Comparison of ENCODE assay signal across 9 mouse cellular contexts in the genomic region with DNA sequence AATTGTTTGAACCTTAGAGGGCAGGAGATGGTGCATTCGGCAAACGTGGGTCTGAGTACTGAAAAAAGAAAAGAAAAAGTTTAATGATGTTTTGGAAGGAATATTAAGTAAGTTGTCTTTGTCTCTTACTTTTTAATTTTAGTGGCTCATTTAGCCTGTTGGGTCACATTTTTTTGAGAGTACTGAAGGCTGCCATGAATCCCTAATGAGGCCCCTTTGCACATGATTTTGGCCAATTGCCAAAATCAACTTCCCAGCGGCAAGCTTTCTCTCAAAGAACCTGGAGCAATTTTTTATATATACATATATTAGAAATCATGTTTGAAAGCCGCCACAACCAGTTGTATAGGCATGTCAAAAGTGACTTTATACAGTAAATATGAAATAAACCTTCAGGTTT.
DNase-seq lines count a peak whose midpoint lies in the region; ATAC-seq and TF ChIP-seq lines count a peak whose summit lies in the region.
"Had no signal": no experiment of that assay in that cellular context is flagged by ENCODE, and none has a peak within 500 bp of the region (broad histone marks: within the 10 kb centered on the region; RNA-seq: fewer than 3 reads in every experiment).

No protein-coding gene starts in this region.

- no peaks in the 10 kb centered on the region for H3K36me3 ChIP-seq in heart, embryonic 15.5 days
- no peaks in the 10 kb centered on the region for H3K36me3 ChIP-seq in kidney, postnatal 0 days (ENCODE audit: insufficient read depth, low read length)
- H3K36me3 ChIP-seq in midbrain, postnatal 0 days (ENCODE audit: insufficient read depth, low read length): no peaks in the 10 kb centered on the region

- peaks cover 15% of the 10 kb centered on the region for H3K4me1 ChIP-seq in heart, embryonic 15.5 days (replicated peaks)
- H3K4me1 ChIP-seq in kidney, postnatal 0 days (replicated peaks; ENCODE audit: insufficient read depth, low read length): 0 out of 2 replicates have a peak, but pooled peaks cover 3% of the 10 kb centered on the region
- no peaks in the 10 kb centered on the region for H3K4me1 ChIP-seq in midbrain, postnatal 0 days (ENCODE audit: insufficient read depth, low read length)

- no peaks in the 10 kb centered on the region for H3K27me3 ChIP-seq in heart, embryonic 15.5 days
- H3K27me3 ChIP-seq in kidney, postnatal 0 days (ENCODE audit: insufficient read depth, low read length): no peaks in the 10 kb centered on the region
- no peaks in the 10 kb centered on the region for H3K27me3 ChIP-seq in midbrain, postnatal 0 days (ENCODE audit: insufficient read depth, low read length)

- TF ChIP-seq CTCF in brain, embryonic 14.5 days (IDR thresholded peaks at IDR 0.05; ENCODE audit: borderline replicate concordance, extremely low read depth, insufficient read depth, insufficient read length): no peak
- TF ChIP-seq CTCF in kidney, postnatal 0 days (IDR thresholded peaks at IDR 0.05; ENCODE audit: low read depth): no peak
- no peak for TF ChIP-seq CTCF in midbrain, postnatal 0 days (IDR thresholded peaks at IDR 0.05)

- H3K4me3 ChIP-seq in heart, embryonic 15.5 days: peak overlapping the region; percentile 47
- peak overlapping the region; percentile 30 for H3K4me3 ChIP-seq in kidney, postnatal 0 days (replicated peaks; ENCODE audit: low read depth, low read length)
- peak overlapping the region; percentile 26 for H3K4me3 ChIP-seq in midbrain, postnatal 0 days (ENCODE audit: low read depth, low read length)

- peak overlapping the region; percentile 35 for H3K9ac ChIP-seq in heart, embryonic 15.5 days
- H3K9ac ChIP-seq in kidney, postnatal 0 days (ENCODE audit: low read depth, low read length): no peak overlapping the region
- peak overlapping the region; percentile 29; the same call in 1 of the 2 replicates for H3K9ac ChIP-seq in midbrain, postnatal 0 days (replicated peaks; ENCODE audit: low read length, poor library complexity, severe bottlenecking)

- 15% methylated on average over 4 of the region's 4 CpGs for WGBS in heart, embryonic 15.5 days
- WGBS in kidney, postnatal 0 days: 32% methylated on average over 4 of the region's 4 CpGs
- 19% methylated on average over 4 of the region's 4 CpGs for WGBS in midbrain, postnatal 0 days

- H3K9me3 ChIP-seq in heart, embryonic 15.5 days (replicated peaks): no peaks in the 10 kb centered on the region
- no peaks in the 10 kb centered on the region for H3K9me3 ChIP-seq in kidney, postnatal 0 days (replicated peaks; ENCODE audit: low read length)
- no peaks in the 10 kb centered on the region for H3K9me3 ChIP-seq in midbrain, postnatal 0 days (ENCODE audit: low read length)

- ATAC-seq in heart, embryonic 15.5 days (replicated peaks; ENCODE audit: insufficient number of reproducible peaks, insufficient read depth, low FRiP score, low read depth): no peak
- no peak for ATAC-seq in kidney, postnatal 0 days (replicated peaks; ENCODE audit: low FRiP score, low read depth)
- no peak for ATAC-seq in midbrain, postnatal 0 days (ENCODE audit: low FRiP score)

- peak overlapping the region; percentile 62 for H3K4me2 ChIP-seq in heart, embryonic 15.5 days
- peak overlapping the region; percentile 48 for H3K4me2 ChIP-seq in kidney, postnatal 0 days (ENCODE audit: low read length)
- peak overlapping the region; percentile 39 for H3K4me2 ChIP-seq in midbrain, postnatal 0 days (ENCODE audit: low read depth, low read length, poor library complexity, severe bottlenecking)

- peak overlapping the region; percentile 88 for H3K27ac ChIP-seq in heart, embryonic 15.5 days
- H3K27ac ChIP-seq in kidney, postnatal 0 days: peak overlapping the region; percentile 77
- H3K27ac ChIP-seq in midbrain, postnatal 0 days (ENCODE audit: low read depth, low read length): peak overlapping the region; percentile 49
- H3K27ac ChIP-seq: macrophage had no signal

- peak; percentile 31 for DNase-seq in adrenal gland, postnatal 10 days
- DNase-seq in adrenal gland, postnatal 25 days: no peak
- peak; percentile 92 for DNase-seq in brain, embryonic 14.5 days (ENCODE audit: low read depth)
- DNase-seq in kidney, postnatal 0 days (ENCODE audit: low spot score): peak; percentile 77
- peak; percentile 73 for DNase-seq in midbrain, postnatal 0 days (ENCODE audit: low spot score)
- no peak for DNase-seq in layer of hippocampus, postnatal 25 days (ENCODE audit: extremely low spot score in 1 of 2, low spot score in 1 of 2)
- DNase-seq in B cell, adult 2 months: no peak

- TF ChIP-seq POLR2A in brain, embryonic 14.5 days (IDR thresholded peaks at IDR 0.05; ENCODE audit: borderline replicate concordance, extremely low read depth, insufficient read depth, insufficient read length, poor library complexity, severe bottlenecking): no peak

Comparison
In these comparisons a context has a peak if more than half of its experiments do, and no peak if none do; other contexts are left out.
1. DNase-seq: peak in adrenal gland, postnatal 10 days (single experiment), brain, embryonic 14.5 days (single experiment), kidney, postnatal 0 days (single experiment) and midbrain, postnatal 0 days (single experiment); none in adrenal gland, postnatal 25 days (single experiment), layer of hippocampus, postnatal 25 days (0 of 2) and B cell, adult 2 months (0 of 2).
2. Peak in every context shown above with its lines, with median percentiles within 50 percentile points of each other: H3K27ac ChIP-seq, H3K4me2 ChIP-seq and H3K4me3 ChIP-seq.